Comparison of ENCODE assay signal across 18 mouse cellular contexts in genomic region chr10:43603975-43604686, GRCm38 (mm10). TPM values are rescaled to one million over a fixed set of nuclear protein-coding genes. Genes with fewer than 3 reads are reported as not detected.
DNase-seq lines count a peak whose midpoint lies in the region.
"Had no signal": no experiment of that assay in that cellular context is flagged by ENCODE, and none has a peak within 500 bp of the region (broad histone marks: within the 10 kb centered on the region; RNA-seq: fewer than 3 reads in every experiment).

No protein-coding gene starts in this region.

- no peaks in the 10 kb centered on the region for H3K36me3 ChIP-seq in limb, embryonic 10.5 days
- H3K36me3 ChIP-seq: heart, embryonic 12.5 days had no signal

- 65% methylated on average over 4 of the region's 4 CpGs for WGBS in limb, embryonic 10.5 days

- H3K4me3 ChIP-seq in limb, embryonic 10.5 days, result no peak overlapping the region
- H3K4me3 ChIP-seq: heart, embryonic 12.5 days; layer of hippocampus, adult 2 months; left cerebral cortex, adult 2 months; myocyte had no signal

- peaks cover 23% of the 10 kb centered on the region for H3K4me1 ChIP-seq in limb, embryonic 10.5 days

- peak; percentile 69 for DNase-seq in heart, adult 11 months
- DNase-seq in heart, adult 8-10 months (ENCODE audit: low spot score), result no peak
- DNase-seq in urinary bladder, postnatal 25 days (ENCODE audit: low spot score), result peak; percentile 5
- no peak for DNase-seq in urinary bladder, adult 2 months (ENCODE audit: low spot score)
- DNase-seq in limb, embryonic 10.5 days (ENCODE audit: low spot score), result no peak
- DNase-seq in frontal cortex, postnatal 25 days (ENCODE audit: low spot score in 2 of 2), result no peak
- DNase-seq in frontal cortex, adult 2 months (ENCODE audit: extremely low spot score in 1 of 2, low spot score in 1 of 2), result no peak
- DNase-seq: cerebellum, adult 11 months; gastrocnemius, postnatal 25 days; heart, postnatal 36 days; kidney, adult 9 months; lung, adult 2 months; lung, postnatal 4 days; retina, postnatal 1 day had no signal

- H3K27ac ChIP-seq in limb, embryonic 10.5 days, result peak overlapping the region; percentile 8; the same call in 1 of the 2 replicates
- H3K27ac ChIP-seq: layer of hippocampus, adult 2 months; left cerebral cortex, adult 2 months had no signal

- no peaks in the 10 kb centered on the region for H3K9me3 ChIP-seq in limb, embryonic 10.5 days (replicated peaks)
- H3K9me3 ChIP-seq: heart, embryonic 12.5 days had no signal

- H3K27me3 ChIP-seq in limb, embryonic 10.5 days (ENCODE audit: low read depth, poor library complexity, severe bottlenecking), result no peaks in the 10 kb centered on the region
- H3K27me3 ChIP-seq: heart, embryonic 12.5 days had no signal

RNA-seq across cellular contexts. Expression of gene Cd24a, which starts 26.0 kb away (rescaled TPM):
- total RNA-seq in heart, adult 8-10 months (2022), result 10 to 100 TPM in 1 of 4 experiments, 1 to 10 TPM in 3; 2.2 to 12.2 (median 3.4) TPM
- 112 and 114 TPM in 2 replicates for polyA plus RNA-seq in urinary bladder, adult 2 months (2012; rRNA removed)
- 568 and 623 TPM in 2 replicates for polyA plus RNA-seq in limb, embryonic 10.5 days (2016; fragmentation: Nextera tagmentation; extraction: Ambion mirVana)
- polyA plus RNA-seq in frontal cortex, adult 2 months (2012; rRNA removed), result 42.8 and 43.2 TPM in 2 replicates

Comparison
In these comparisons a context has a peak if more than half of its experiments do, and no peak if none do; other contexts are left out.
1. DNase-seq: peak in heart, adult 11 months (single experiment) and urinary bladder, postnatal 25 days (single experiment); none in heart, adult 8-10 months (single experiment), urinary bladder, adult 2 months (single experiment), limb, embryonic 10.5 days (single experiment), frontal cortex, postnatal 25 days (0 of 2) and frontal cortex, adult 2 months (0 of 2).